Mouse (Mus musculus) G1E (cell line): Measurements from ENCODE around the gene Zfp839. TPM values are rescaled to one million over a fixed set of nuclear protein-coding genes. Genes with fewer than 3 reads are reported as not detected.
A peak's percentile ranks its signal among the peaks of the same experiment; 100 is the strongest.

Experiments
- ATAC-seq: 2 replicates; pipeline ENCODE4 v1.8.0; 2016; ENCODE audit warnings: mild to moderate bottlenecking; ENCODE audit not compliant: insufficient number of reproducible peaks, poor library complexity, low FRiP score, severe bottlenecking; ENCODE audit errors: extremely low read depth
- DNase-seq: peaks from one replicate; pipeline ENCODE4 v3.0.0; 2012; ENCODE audit warnings: low spot score
- H3K27me3 ChIP-seq: 2 replicates; pipeline ENCODE4 v1.6.1; 2012; ENCODE audit warnings: mild to moderate bottlenecking, low read length, inconsistent platforms; ENCODE audit not compliant: insufficient read depth
- H3K36me3 ChIP-seq: replicated peaks from 2 replicates; pipeline ENCODE3; 2012; ENCODE audit warnings: mild to moderate bottlenecking, inconsistent platforms
- H3K4me1 ChIP-seq: 2 replicates; pipeline ENCODE4 v1.6.1; 2012; ENCODE audit warnings: low read depth, low read length, inconsistent platforms, mixed read lengths; ENCODE audit not compliant: insufficient read depth
- H3K4me3 ChIP-seq: 2 replicates; pipeline ENCODE4 v1.5.1; 2012; ENCODE audit warnings: low read depth, mild to moderate bottlenecking, inconsistent platforms, low read length, moderate library complexity, mixed read lengths
- H3K9me3 ChIP-seq: replicated peaks from 2 replicates; pipeline ENCODE4 v1.6.1; 2012; ENCODE audit warnings: inconsistent platforms
- CTCF ChIP-seq: IDR thresholded peaks from 2 replicates; pipeline ENCODE4 v1.5.1; 2012; ENCODE audit warnings: low read depth, low read length, inconsistent platforms, mixed read lengths
- GATA1 ChIP-seq: IDR thresholded peaks from 2 replicates; pipeline ENCODE4 v1.6.1; 2012; ENCODE audit warnings: borderline replicate concordance, low read length, inconsistent platforms, mixed read lengths
- GATA2 ChIP-seq: IDR thresholded peaks from 2 replicates; pipeline ENCODE4 v1.6.1; 2012; ENCODE audit warnings: low read depth, low read length, inconsistent platforms, borderline replicate concordance
- POLR2AphosphoS5 ChIP-seq: IDR thresholded peaks from 2 replicates; pipeline ENCODE4 v1.6.1; 2012; ENCODE audit warnings: low read depth, low read length, inconsistent platforms; ENCODE audit not compliant: insufficient replicate concordance
- TAL1 ChIP-seq: conservative IDR thresholded peaks from 2 replicates; pipeline ENCODE4 v1.6.1; 2012; ENCODE audit warnings: low read depth, low read length, inconsistent platforms, mixed read lengths
- polyA plus RNA-seq: library from polyadenylated mRNA; stranded (reverse); fragments of >175 nt; gene quantifications from 2 replicates; pipeline ENCODE4 v1.2.3, GENCODE M21; 2012
- total RNA-seq, 2 experiments: library from RNA; stranded (forward) in 1 of 2; stranded (reverse) in 1 of 2; fragments of 200-1000 nt in 1 of 2; fragments of >200 nt in 1 of 2; fragmentation: Nextera tagmentation in 1 of 2; gene quantifications; 2 replicates each; pipeline ENCODE4 v1.2.3; 2014 to 2017

Zfp839 gene
- total and polyA plus RNA-seq, 3 experiments: 7.0 to 8.1 (median 7.9) TPM

GRCm38 (mm10) chr12:110845131-110845880, 4.7 kb upstream of the Zfp839 start:
- ATAC-seq: peak; percentile 87
- no peaks in the 10 kb centered on the region for H3K36me3 ChIP-seq
- no peaks in the 10 kb centered on the region for H3K9me3 ChIP-seq
- H3K4me1 ChIP-seq: peaks cover 63% of the 10 kb centered on the region
- H3K4me3 ChIP-seq: peak overlapping the region; percentile 72
- no peak for TF ChIP-seq GATA2
- no peak for TF ChIP-seq POLR2AphosphoS5
- TF ChIP-seq TAL1: no peak
- TF ChIP-seq GATA1: no peak
- no peak for TF ChIP-seq CTCF
- H3K27me3 ChIP-seq: peaks cover 9% of the 10 kb centered on the region
- DNase-seq: peak; percentile 95

DNA sequence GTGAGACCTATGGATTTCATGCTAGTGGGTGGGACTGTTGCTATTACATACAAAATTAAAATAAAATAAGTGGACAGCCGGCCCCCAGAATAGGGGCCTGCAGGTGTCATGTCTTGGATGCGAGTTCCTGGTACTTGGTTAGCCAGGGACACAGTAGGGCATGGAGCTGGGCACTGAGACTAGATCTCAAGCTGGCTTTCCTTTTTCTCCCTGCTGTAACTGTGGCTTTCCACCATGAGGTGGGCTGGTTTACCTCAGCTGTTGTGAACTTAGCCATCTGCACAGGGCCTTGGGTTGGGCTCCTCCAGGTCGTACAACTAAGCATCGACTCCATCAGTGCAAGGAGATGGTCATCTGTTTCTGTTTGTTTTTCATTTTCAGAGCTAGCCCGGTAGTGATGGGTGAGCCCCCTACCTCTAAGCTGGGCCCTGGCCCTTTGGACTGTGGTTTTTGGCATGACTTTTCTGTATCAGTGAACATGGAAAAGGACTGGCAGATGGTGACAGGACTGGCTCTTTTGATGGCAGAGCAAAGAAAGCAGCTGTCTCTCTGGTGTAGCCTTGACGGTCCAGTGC, 3.8 kb upstream of the Zfp839 start:
- ATAC-seq: no peak
- DNase-seq: no peak
- H3K36me3 ChIP-seq: no peaks in the 10 kb centered on the region
- no peaks in the 10 kb centered on the region for H3K9me3 ChIP-seq
- no peak overlapping the region for H3K4me3 ChIP-seq
- TF ChIP-seq GATA1 (no peak), POLR2AphosphoS5 (no peak), GATA2 (no peak), TAL1 (no peak), CTCF (no peak)
- peaks cover 66% of the 10 kb centered on the region for H3K4me1 ChIP-seq
- peaks cover 6% of the 10 kb centered on the region; the same call in 1 of the 2 replicates for H3K27me3 ChIP-seq

- Histone ChIP-seq H3K4me1 (peaks cover 59% of the 10 kb centered on the region), H3K9me3 (no peaks in the 10 kb centered on the region), H3K4me3 (peak overlapping the region; percentile 77), H3K27me3 (peaks cover 23% of the 10 kb centered on the region), H3K36me3 (peaks cover 17% of the 10 kb centered on the region)
- no peak for ATAC-seq
- TF ChIP-seq GATA1: no peak
- no peak for DNase-seq
These were observed 840 bp downstream of the Zfp839 start for GRCm38 (mm10) chr12:110850929-110851256.

- Histone ChIP-seq H3K36me3 (peaks cover 21% of the 10 kb centered on the region), H3K4me1 (peaks cover 54% of the 10 kb centered on the region), H3K27me3 (peaks cover 23% of the 10 kb centered on the region), H3K4me3 (peak overlapping the region; percentile 77), H3K9me3 (no peaks in the 10 kb centered on the region)
- TF ChIP-seq TAL1: no peak
- no peak for TF ChIP-seq CTCF
- TF ChIP-seq GATA1: no peak
- no peak for TF ChIP-seq POLR2AphosphoS5
- TF ChIP-seq GATA2: no peak
- peak; percentile 61 for DNase-seq
- ATAC-seq: peak; percentile 51
These were observed 1.4 kb downstream of the Zfp839 start for GRCm38 (mm10) chr12:110851414-110851813.

DNA sequence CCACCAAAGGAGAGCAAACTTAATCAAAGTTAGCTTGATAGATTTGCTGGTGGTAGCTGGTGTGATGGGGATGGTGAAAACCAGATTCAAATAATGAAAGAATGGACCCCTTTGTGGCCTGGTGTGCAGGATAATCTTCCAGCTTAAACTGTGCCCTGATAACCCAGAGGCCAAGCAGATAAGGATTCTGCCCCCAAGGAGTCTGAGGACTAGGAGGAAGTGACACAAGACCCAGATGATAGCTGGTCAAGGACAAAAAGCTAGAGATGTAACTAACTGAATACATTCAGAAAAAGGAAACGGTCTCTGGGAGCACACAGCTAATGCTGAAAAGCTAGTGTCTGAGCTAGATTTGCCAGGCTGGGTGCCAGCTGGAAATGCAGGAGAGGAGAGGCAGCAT, 1.9 kb downstream of the Zfp839 start:
- H3K9me3 ChIP-seq: no peaks in the 10 kb centered on the region
- TF ChIP-seq GATA1 (no peak), POLR2AphosphoS5 (no peak), CTCF (no peak), GATA2 (no peak)
- H3K36me3 ChIP-seq: peaks cover 21% of the 10 kb centered on the region
- H3K27me3 ChIP-seq: peaks cover 23% of the 10 kb centered on the region
- H3K4me1 ChIP-seq: peaks cover 50% of the 10 kb centered on the region
- ATAC-seq (peak; percentile 42), DNase-seq (peak; percentile 58)
- H3K4me3 ChIP-seq: no peak overlapping the region

DNA sequence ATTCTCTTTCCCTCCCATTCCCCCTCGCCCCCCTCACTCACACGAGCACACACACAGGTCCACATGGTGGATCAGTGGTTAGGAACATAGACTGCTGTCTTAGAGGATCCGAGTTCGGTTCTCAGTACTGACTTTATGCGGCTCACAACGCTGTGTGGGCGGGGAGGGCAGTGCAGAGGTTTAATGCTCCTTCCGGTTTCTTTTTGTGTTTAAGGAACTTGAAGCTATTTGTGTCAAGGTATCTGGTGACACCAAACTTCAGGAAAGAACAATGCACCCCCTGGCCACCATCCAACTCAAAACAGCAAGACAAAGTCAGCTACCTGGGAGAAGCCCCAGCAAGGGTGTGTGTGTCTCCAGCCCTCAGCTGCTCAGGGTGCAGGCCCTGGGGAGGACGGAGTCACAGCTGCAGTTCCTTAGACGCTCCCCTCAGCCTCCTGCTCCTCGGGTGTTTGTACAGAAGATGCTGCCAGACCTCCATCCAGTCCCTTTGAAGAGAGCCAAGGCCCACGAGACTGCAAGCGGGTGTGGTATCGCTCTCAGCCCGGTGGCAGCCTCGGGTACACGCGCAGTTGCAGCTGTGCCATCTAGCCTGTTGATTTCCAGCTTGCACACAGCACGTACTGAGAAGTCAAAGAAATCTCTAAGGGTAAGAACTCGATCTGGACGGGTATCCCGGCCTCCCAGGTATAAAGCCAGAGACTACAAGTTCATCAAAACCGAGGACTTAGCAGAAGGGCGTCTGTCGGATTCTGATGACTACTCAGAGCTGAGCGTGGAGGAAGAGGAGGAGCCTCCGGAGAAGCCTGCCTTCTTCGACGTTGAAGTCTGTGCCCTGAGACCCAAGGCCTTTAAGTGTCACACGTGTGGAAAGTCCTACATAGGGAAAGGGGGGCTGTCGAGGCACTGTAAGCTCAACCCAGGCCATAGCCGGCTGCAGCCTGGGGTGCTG, 5.0 kb downstream of the Zfp839 start:
- H3K4me1 ChIP-seq: peaks cover 42% of the 10 kb centered on the region
- no peaks in the 10 kb centered on the region for H3K9me3 ChIP-seq
- no peak for TF ChIP-seq TAL1
- TF ChIP-seq GATA2: no peak
- no peak for TF ChIP-seq POLR2AphosphoS5
- TF ChIP-seq GATA1: no peak
- TF ChIP-seq CTCF: no peak
- H3K4me3 ChIP-seq: peak overlapping the region; percentile 11; the same call in 1 of the 2 replicates
- DNase-seq: no peak
- H3K36me3 ChIP-seq: peaks cover 28% of the 10 kb centered on the region
- H3K27me3 ChIP-seq: peaks cover 17% of the 10 kb centered on the region
- ATAC-seq: no peak
